Mouse (Mus musculus) retina, adult 2 months (tissue): ENCODE data around the gene Foxn3.

ENCODE experiments used
- DNase-seq: peaks from one replicate; pipeline ENCODE4 v3.0.0-alpha.2; 2012; ENCODE audit warnings: low read depth, low spot score

The Foxn3 gene

GRCm38 (mm10) chr12:99356660-99357059 lies 206.7 kb downstream of the Foxn3 start:
- DNase-seq = no peak

GRCm38 (mm10) chr12:99353692-99354091 lies 209.7 kb downstream of the Foxn3 start:
- DNase-seq = no peak

DNA sequence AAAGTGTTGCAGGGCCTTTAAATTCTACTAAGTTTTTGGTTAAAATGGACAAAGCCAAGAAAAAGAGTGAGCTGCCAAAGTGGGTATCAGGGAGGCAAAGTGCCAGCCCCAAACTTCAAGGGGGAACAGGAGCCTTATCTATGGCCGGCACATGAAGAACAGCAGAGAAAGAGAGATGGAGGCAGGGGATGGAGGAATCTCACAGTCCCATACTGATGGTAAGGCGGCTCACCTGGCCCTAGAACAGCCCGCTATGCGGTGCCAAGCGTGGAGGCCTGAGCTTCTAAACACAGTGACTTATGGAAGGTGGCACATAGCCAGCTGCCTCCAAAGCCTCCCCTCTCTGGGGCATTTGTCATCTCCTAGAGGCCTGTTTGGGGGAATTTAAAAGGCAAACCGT lies 210.8 kb downstream of the Foxn3 start:
- DNase-seq = no peak

- no peak for DNase-seq
These were observed 211.2 kb downstream of the Foxn3 start for GRCm38 (mm10) chr12:99352136-99352535.

GRCm38 (mm10) chr12:99351731-99352130 lies 211.7 kb downstream of the Foxn3 start:
- no peak for DNase-seq

- no peak for DNase-seq
These were observed 213.8 kb downstream of the Foxn3 start for GRCm38 (mm10) chr12:99349650-99349997.

- no peak for DNase-seq
These were observed 214.3 kb downstream of the Foxn3 start for GRCm38 (mm10) chr12:99348940-99349649.

GRCm38 (mm10) chr12:99347512-99347911 lies 215.9 kb downstream of the Foxn3 start:
- no peak for DNase-seq

- no peak for DNase-seq
These were observed 216.4 kb downstream of the Foxn3 start for GRCm38 (mm10) chr12:99346982-99347381.

- no peak for DNase-seq
These were observed 218.1 kb downstream of the Foxn3 start for GRCm38 (mm10) chr12:99345323-99345722.

DNA sequence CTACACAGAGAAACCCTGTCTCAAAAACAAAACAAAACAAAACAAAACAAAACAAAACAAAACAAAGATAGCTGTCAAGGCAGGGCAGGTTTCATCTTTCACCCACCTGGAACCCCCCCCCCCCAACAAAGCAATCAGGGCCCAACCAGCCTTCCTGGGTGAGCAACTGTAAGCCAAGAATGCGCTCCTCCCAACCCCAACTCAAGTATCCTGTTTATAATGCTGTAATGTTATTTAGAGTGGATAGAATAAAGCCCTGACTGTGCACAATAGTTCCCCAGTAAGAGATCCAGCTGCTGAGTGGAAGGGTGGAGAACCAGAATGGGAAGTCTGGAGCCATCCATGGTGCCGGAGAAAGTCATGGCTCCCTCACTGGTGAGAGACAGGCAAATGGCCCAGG lies 220.0 kb downstream of the Foxn3 start:
- DNase-seq = no peak

DNA sequence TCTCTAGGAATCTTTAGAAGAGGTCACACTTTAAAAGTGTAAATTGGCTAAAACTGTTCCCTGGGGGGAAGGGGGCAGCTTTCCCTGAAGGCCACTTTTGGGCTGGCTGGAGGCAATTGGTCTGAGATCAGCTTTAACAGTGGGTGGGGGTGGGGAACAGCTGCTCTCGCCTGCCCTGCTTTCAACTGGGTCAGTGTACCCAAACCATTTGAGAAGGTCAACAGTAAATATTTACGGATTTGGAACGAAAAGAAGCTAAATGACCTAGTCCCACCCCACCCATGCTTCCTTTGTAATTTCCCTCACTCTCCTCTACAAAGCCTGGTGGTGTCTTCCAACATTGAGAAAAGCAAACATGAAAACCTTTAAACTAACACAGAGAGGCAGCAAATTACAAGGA lies 221.2 kb downstream of the Foxn3 start:
- DNase-seq = no peak

DNA sequence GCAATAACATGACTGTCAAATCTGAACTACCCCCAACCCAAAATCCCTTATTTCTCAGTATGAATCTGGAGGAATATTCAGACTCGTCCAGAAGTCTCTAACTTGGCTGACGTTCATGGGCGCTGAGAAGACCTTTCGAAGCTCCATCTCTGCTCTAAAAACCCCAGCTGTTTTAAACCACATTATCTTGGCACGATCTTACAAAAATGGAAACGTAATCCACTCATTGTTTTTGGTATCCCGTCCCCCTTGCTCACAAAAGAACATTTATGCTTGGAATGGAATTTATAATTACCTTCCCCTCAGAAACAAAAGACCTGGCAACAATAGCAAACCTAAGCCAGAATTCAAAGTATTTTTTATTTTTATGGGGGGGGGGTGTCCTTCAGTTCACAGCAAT lies 221.6 kb downstream of the Foxn3 start:
- no peak for DNase-seq

GRCm38 (mm10) chr12:99340418-99341182 lies 222.8 kb downstream of the Foxn3 start:
- DNase-seq = no peak

DNA sequence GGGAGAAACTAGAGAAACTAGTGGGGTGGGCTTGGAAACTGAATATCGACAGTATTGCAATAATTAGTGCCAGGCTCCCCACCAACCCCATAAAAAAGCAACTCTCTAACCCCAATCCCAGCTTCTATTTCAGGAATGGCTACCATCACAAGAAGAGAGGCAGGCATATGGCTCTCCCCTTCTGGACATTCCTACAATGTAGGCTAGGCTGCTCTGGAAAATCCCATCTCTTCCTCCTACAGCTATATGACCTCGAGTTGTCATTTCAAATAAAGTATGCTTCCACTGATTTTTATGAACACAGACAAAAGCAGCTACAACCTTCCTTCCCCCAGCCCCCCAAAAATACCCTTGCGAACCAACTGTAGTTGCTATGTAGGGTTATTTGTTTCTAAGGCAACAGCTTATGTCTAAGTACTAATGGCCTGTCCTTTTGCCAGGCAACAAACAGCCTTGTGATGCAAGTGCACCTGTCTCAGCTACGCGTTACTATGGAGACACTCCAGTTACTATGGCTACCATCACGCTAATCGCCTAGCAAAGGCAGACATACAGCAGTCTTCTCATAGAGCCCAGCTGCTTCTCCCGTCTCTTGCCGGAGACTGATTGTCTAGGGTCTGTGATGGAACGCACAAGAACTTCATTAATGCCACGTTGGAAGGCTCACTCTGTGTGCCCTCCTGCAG lies 223.6 kb downstream of the Foxn3 start:
- DNase-seq = peak; percentile 50

- no peak for DNase-seq
These were observed 224.6 kb downstream of the Foxn3 start for GRCm38 (mm10) chr12:99338754-99339153.

- DNase-seq = no peak
These were observed 226.3 kb downstream of the Foxn3 start for GRCm38 (mm10) chr12:99337171-99337435.

DNA sequence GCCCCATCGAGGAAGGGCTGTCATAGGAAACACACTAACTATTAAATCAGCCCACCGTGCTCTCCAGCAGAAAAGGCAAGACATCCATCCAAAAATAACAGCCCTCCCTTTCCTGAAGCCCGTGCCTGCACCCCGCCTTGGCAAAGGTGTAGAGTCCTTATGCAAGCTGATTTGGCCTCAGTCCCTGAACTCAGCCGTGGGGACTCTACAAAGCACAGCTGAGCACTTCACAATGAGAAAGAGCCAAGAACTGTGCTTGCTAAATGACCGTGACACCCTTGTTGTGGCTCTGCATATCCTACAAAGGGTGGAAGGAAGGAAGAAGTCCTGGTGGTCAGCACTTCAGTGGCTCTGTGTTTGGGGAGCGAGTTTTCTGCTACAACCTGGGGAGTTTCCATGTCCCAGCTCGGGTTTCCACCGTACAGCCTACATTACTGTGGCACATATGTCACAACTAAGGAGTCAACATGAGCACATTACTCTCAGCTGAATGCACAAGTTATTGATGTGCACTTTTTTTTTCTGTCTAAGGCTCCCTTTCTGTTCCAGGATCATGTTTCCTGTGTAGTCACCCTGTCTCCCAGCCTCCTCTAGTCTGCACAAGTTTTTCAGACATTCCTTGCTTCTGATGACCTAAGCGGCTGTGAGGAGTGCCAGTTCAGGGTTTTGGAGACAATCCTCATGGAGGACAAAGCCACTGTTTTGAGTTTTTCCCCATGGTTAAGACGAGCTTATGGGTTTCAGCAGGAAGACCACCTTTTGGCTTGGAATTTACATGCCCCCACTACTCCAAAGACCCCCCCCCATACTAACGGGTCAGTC lies 226.8 kb downstream of the Foxn3 start:
- DNase-seq = no peak

DNA sequence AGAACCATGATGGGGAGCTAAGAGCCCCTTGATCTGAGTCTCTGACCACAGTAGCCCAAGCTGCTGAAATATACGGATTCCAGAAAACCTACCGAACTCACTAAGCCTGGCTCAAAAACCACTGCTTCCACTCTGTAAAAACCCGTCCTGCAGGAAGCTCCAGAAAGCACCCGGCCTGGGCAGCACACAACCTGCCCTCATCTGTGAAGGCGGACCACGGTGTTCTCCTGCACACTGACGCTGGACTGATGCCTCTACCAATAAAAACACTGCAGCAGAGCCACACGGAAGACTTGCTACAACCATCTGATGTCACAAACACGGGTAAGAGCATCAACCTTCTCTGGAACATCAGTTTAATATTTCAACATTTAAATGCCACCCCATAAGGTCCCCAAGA lies 227.8 kb downstream of the Foxn3 start:
- DNase-seq = no peak

GRCm38 (mm10) chr12:99334026-99334425 lies 229.4 kb downstream of the Foxn3 start:
- DNase-seq = no peak

- no peak for DNase-seq
These were observed 229.9 kb downstream of the Foxn3 start for GRCm38 (mm10) chr12:99333304-99333968.
